Mouse (Mus musculus): ENCODE results near the gene Olfr1202.

Gene Olfr1202

GRCm38 (mm10) chr2:88814196-88814595 is at the start of gene Olfr1202:
Olfr1202 (plus strand) TSS chr2:88814496.
- no peak for DNase-seq

GRCm38 (mm10) chr2:88770388-88770787 is 43.9 kb upstream of the Olfr1202 start, which contains the start of gene Olfr1200:
Olfr1200 (minus strand) TSS chr2:88770488.
- DNase-seq: no peak

- no peak for DNase-seq
These were observed 21.6 kb upstream of the Olfr1202 start, which contains the start of gene Olfr1201 for GRCm38 (mm10) chr2:88792736-88793135. Olfr1201 (plus strand) TSS chr2:88793036.

GRCm38 (mm10) chr2:88829437-88829836 is 15.1 kb downstream of the Olfr1202 start, which contains the start of gene Olfr1205:
Olfr1205 (plus strand) TSS chr2:88829737.
- no peak for DNase-seq

- DNase-seq: no peak
These were observed 24.2 kb downstream of the Olfr1202 start for GRCm38 (mm10) chr2:88838477-88838876.

- DNase-seq: no peak
These were observed 34.7 kb downstream of the Olfr1202 start, which contains the start of gene Olfr1204 for GRCm38 (mm10) chr2:88848992-88849391. Olfr1204 (plus strand) TSS chr2:88849292.

- DNase-seq: no peak
These were observed 48.6 kb downstream of the Olfr1202 start, which contains the start of gene Olfr1206 for GRCm38 (mm10) chr2:88862931-88863330. Olfr1206 (plus strand) TSS chr2:88863231.

Measured in heart, adult 11 months (tissue).